Mouse (Mus musculus) stomach, embryonic 16.5 days (tissue): Measurements from ENCODE around the gene Snapin. TPM values are rescaled to one million over a fixed set of nuclear protein-coding genes. Genes with fewer than 3 reads are reported as not detected.

Source experiments
- polyA plus RNA-seq: library from polyadenylated mRNA; unstranded; fragments of >200 nt; fragmentation: Nextera tagmentation; extraction: Ambion mirVana; gene quantifications from 2 replicates; pipeline ENCODE4 v1.2.1, GENCODE M21; 2015

The Snapin gene
- polyA plus RNA-seq, 1 experiment from 2014 or later: 79.1 TPM

Other genes starting within 250 kb of the Snapin start
- gene Creb3l4, start 247.5 kb downstream of the Snapin start, polyA plus RNA-seq: 28.9 and 34.4 TPM in 2 replicates
- gene Slc39a1, start 242.9 kb downstream of the Snapin start, polyA plus RNA-seq: 101 and 122 TPM in 2 replicates
- 18.2 and 21.1 TPM in 2 replicates for gene Crtc2, start 236.9 kb downstream of the Snapin start, polyA plus RNA-seq
- gene Dennd4b, start 225.8 kb downstream of the Snapin start, polyA plus RNA-seq: 3.8 and 4.3 TPM in 2 replicates
- 8.1 and 8.2 TPM in 2 replicates for gene Gatad2b, start 197.9 kb downstream of the Snapin start, polyA plus RNA-seq
- gene Slc27a3, start 101.1 kb downstream of the Snapin start, polyA plus RNA-seq: 10.1 TPM in 2 replicates
- 22.4 and 23.0 TPM in 2 replicates for gene Ints3, start 57.4 kb downstream of the Snapin start, polyA plus RNA-seq
- gene Npr1, start 25.2 kb downstream of the Snapin start, polyA plus RNA-seq: 5.9 and 6.4 TPM in 2 replicates
- 137 and 147 TPM in 2 replicates for gene Ilf2, start 14.9 kb downstream of the Snapin start, polyA plus RNA-seq
- gene Chtop, start 18.5 kb upstream of the Snapin start, polyA plus RNA-seq: 92.7 and 105 TPM in 2 replicates
- gene S100a1, start 23.4 kb upstream of the Snapin start, polyA plus RNA-seq: 85.3 and 99.1 TPM in 2 replicates
- gene S100a13, start 23.4 kb upstream of the Snapin start, polyA plus RNA-seq: 37.3 and 44.1 TPM in 2 replicates
- 149 and 199 TPM in 2 replicates for gene S100a14, start 35.8 kb upstream of the Snapin start, polyA plus RNA-seq
- gene S100a16, start 46.2 kb upstream of the Snapin start, polyA plus RNA-seq: 407 and 487 TPM in 2 replicates
- gene S100a3, start 69.5 kb upstream of the Snapin start, polyA plus RNA-seq: 2.6 and 5.0 TPM in 2 replicates
- gene S100a2, start 99.2 kb upstream of the Snapin start, polyA plus RNA-seq: 0.93 and 1.3 TPM in 2 replicates
- gene Gm42674, start 110.9 kb upstream of the Snapin start, polyA plus RNA-seq: not detected in 2 replicates
- 12.5 and 15.1 TPM in 2 replicates for gene S100a4, start 112.7 kb upstream of the Snapin start, polyA plus RNA-seq
- gene S100a5, start 117.5 kb upstream of the Snapin start, polyA plus RNA-seq: 4.5 and 5.2 TPM in 2 replicates
- gene S100a6, start 121.8 kb upstream of the Snapin start, polyA plus RNA-seq: 820 and 892 TPM in 2 replicates
- gene S100a7a, start 163.0 kb upstream of the Snapin start, polyA plus RNA-seq: 9.8 and 29.5 TPM in 2 replicates
- 235 and 367 TPM in 2 replicates for gene S100a8, start 177.9 kb upstream of the Snapin start, polyA plus RNA-seq
- 151 and 235 TPM in 2 replicates for gene S100a9, start 204.7 kb upstream of the Snapin start, polyA plus RNA-seq
- gene Pglyrp4, start 235.9 kb upstream of the Snapin start, polyA plus RNA-seq: 0.06 and 0.36 TPM in 2 replicates